Mouse (Mus musculus): ENCODE data around the gene Gm20422.

Gm20422 gene

DNA sequence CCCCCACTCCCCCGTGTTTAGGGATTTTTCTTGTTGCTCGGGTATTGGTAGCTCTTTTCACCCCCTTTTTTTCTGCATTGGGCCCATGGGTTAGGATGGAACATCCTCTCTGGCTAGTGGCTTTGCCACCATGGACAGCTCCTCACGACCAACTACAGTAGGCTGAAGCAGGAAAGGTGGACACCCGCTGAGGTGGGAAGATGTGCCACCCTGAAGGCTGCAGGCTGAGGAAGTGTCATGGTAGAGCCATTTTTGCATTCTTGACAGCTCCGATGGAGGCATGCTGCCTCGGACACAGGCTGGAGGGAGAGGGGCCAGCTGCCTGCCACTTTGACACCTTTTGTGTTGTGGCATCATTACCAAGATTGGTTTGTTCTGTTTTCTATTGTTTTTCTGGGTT is 72.9 kb downstream of the Gm20422 start:
- DNase-seq (ENCODE audit: low spot score): no peak

Measured in embryo, embryonic 10.5 days (tissue).